Mouse (Mus musculus): ENCODE data around the gene Fbxl18. TPM values are rescaled to one million over a fixed set of nuclear protein-coding genes. Genes with fewer than 3 reads are reported as not detected.

The Fbxl18 gene
- 14.1 and 16.1 TPM in 2 replicates for polyA plus RNA-seq (2015; fragmentation: Nextera tagmentation; extraction: Ambion mirVana)

DNA sequence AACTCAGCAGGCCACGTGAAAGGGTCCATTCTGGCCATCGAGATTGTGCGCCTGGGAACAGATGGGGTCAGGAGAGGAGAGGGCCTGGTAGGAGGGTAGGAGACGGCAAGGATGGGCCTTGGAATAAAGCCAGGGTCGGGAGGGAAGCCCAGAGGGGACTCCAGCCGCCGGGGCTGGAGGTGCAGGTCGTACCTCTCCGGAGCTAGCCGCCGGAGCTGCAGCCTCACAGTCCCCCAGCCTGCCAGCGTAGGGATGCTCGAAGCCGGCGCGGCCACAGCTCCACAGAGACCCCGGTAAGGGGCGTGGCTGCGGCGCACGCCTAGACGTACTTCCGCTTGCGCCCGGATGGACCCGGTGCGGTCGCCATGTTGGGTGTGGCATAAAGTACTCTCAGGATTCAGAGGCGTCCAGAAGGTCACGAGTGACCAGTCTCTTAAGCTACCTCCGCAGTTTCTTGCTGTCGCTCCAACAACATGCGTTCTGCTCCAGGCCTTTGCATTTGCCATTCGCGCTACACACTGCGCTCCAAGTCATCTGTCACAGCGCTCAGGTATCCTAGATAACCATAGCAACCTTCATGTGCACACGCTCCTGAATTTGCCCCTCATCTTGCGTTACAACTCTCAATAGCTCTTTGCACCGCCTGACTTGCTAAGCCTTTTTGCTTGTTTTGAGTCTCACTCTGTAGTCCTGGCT lies at the start of gene Fbxl18:
Gene Fbxl18, minus strand, starts transcription at position 504 of the 696 bp plus-strand sequence.
- H3K4me3 ChIP-seq = peak within 1 kb of the TSS; percentile 85
- ATAC-seq (ENCODE audit: low FRiP score, low read depth) = peak; percentile 95
- peaks cover 17% of the 10 kb centered on the region for H3K36me3 ChIP-seq
- peak within 1 kb of the TSS; percentile 52; the same call in 1 of the 2 replicates for H3K27ac ChIP-seq
- H3K4me2 ChIP-seq (replicated peaks) = peak within 1 kb of the TSS; percentile 95
- H3K27me3 ChIP-seq = no peaks in the 10 kb centered on the region
- H3K4me1 ChIP-seq = peaks cover 19% of the 10 kb centered on the region
- H3K9ac ChIP-seq = peak within 1 kb of the TSS; percentile 85
- WGBS = under 1% methylated on average over 40 of the region's 40 CpGs
- H3K9me3 ChIP-seq = no peaks in the 10 kb centered on the region

DNA sequence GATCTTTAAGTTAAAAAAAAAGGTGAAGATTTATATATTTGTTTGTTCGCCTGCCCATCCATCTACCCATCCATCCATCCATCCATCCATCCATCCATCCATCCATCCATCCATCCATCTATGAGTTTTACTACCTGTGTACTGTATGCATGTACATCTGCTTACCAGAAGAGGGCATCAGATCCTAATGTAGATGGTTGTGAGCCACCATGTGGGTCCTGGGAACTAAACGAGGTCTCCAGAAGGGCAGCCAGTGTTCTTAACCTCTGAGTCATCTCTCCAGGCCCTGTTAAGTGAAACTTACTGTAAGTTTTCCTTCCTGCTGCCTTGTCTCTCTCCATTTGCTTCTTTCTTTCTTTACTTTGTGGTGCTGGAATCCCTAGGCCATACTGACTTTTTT lies 45.2 kb upstream of the Fbxl18 start:
- H3K4me3 ChIP-seq = no peak overlapping the region
- no peaks in the 10 kb centered on the region for H3K36me3 ChIP-seq
- 65% methylated on average over 2 of the region's 2 CpGs for WGBS
- no peaks in the 10 kb centered on the region for H3K27me3 ChIP-seq
- 0 out of 2 replicates have a peak, but pooled peaks cover 4% of the 10 kb centered on the region for H3K9me3 ChIP-seq
- no peak overlapping the region for H3K9ac ChIP-seq
- no peak for ATAC-seq (ENCODE audit: low FRiP score, low read depth)
- H3K4me1 ChIP-seq = peaks cover 9% of the 10 kb centered on the region
- no peak overlapping the region for H3K4me2 ChIP-seq (replicated peaks)
- H3K27ac ChIP-seq = no peak overlapping the region

DNA sequence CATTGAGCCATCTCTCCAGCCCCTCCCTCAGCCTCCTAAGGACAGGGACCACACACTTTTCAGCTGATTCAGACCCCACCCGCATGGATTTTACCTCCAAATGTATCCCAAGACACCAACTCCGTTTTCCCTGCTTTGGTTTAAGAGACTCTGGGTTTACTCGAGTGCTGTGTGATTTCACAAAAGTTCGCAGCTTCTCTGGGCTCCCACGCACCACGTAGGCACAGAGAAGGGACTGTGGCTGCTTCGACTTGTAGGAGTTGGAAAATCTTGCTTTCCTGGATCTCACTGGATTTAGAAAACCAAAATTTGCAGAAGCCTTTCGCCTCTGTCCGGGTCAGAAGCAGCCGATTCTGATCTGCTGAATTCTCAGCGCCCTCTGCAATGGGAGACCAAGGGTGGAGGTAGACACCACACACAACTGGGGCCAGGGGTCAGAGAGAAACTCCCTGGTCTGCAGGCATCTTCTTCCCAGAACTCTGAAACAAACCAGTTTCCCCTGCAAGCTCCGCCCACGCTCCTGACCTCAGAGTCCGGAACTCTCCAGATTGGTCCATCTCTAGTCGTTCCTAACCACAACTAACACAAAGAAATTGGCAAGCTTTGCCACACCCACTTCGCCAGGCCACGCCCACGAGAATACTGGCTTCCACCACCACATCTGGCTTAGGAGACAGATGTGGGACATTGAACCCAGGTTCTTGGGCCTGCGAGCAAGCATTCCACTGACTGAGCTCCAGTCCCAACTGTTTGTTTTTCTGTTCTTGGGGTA lies 42.9 kb upstream of the Fbxl18 start:
- 0 out of 2 replicates have a peak, but pooled peaks have one; percentile 37 for ATAC-seq (ENCODE audit: low FRiP score, low read depth)
- 0 out of 2 replicates have a peak, but pooled peaks cover 4% of the 10 kb centered on the region for H3K9me3 ChIP-seq
- no peaks in the 10 kb centered on the region for H3K27me3 ChIP-seq
- whole genome bisulfite sequencing = 33% methylated on average over 19 of the region's 19 CpGs
- H3K36me3 ChIP-seq = no peaks in the 10 kb centered on the region
- H3K4me1 ChIP-seq = peaks cover 9% of the 10 kb centered on the region
- no peak overlapping the region for H3K27ac ChIP-seq
- peak overlapping the region; percentile 35 for H3K4me2 ChIP-seq (replicated peaks)
- no peak overlapping the region for H3K4me3 ChIP-seq
- 0 out of 2 replicates have a peak overlapping the region, but pooled peaks have one; percentile 35 for H3K9ac ChIP-seq

DNA sequence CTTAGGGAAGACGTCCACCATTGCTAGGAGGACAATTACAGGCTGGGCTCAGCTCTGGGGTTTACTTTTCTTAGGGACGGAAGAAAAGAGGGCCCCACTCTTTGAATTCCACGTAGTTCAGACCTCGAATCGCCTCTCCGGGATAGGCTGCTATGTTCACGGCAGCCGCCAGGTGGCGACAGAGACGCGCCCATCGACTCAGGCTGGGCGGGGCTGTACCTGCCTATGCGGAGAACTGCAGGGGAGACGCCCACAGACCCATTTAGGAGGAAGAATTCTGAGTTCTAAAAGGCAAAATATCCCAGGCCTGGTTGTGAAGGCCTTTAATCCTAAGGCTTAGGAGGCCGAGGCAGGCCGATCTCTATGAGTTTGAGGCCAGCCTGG lies 41.1 kb upstream of the Fbxl18 start:
- WGBS = 4% methylated on average over 17 of the region's 17 CpGs
- Histone ChIP-seq H3K9ac (peak overlapping the region; percentile 57; the same call in 1 of the 2 replicates), H3K36me3 (no peaks in the 10 kb centered on the region), H3K4me2 (replicated peaks) (peak overlapping the region; percentile 51), H3K4me1 (peaks cover 19% of the 10 kb centered on the region), H3K27me3 (no peaks in the 10 kb centered on the region), H3K27ac (no peak overlapping the region), H3K9me3 (0 out of 2 replicates have a peak, but pooled peaks cover 4% of the 10 kb centered on the region), H3K4me3 (peak overlapping the region; percentile 7)
- 0 out of 2 replicates have a peak, but pooled peaks have one; percentile 41 for ATAC-seq (ENCODE audit: low FRiP score, low read depth)

DNA sequence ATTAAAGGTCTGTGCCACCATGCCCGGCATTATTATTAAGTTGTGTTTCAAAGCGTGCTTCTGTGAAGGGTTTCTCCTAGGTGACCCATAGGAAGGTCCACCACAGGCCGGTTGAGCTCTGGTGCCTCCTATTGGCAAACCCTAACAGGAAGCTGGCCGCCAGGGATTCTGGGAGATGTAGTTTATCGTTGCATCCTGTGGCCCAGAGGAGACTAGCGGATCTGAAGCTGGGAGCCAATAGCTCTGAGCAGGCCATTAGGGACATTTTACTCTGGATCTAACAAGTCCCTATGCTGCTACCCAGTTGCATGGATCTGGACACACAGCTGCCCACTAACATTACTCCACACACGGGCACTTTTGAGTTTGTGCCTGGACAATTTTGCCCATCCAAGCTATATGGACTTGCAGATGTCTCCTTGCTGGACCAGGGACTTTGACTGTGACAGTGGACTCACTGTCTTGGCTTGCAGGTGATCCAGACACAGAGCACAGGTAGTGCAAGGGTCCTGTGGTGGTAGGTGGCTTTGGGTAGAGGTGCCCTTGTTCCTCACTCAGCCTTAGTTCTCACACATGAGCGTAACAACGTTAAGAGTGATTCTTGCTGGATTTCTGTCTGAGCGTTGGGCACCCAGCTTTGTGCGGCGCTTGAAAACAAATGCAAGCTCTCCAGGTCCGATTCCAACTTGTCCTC lies 40.6 kb upstream of the Fbxl18 start:
- Histone ChIP-seq H3K36me3 (no peaks in the 10 kb centered on the region), H3K4me2 (replicated peaks) (peak overlapping the region; percentile 51), H3K27me3 (no peaks in the 10 kb centered on the region), H3K4me3 (peak overlapping the region; percentile 7), H3K4me1 (peaks cover 19% of the 10 kb centered on the region), H3K9ac (peak overlapping the region; percentile 57; the same call in 1 of the 2 replicates), H3K27ac (no peak overlapping the region), H3K9me3 (0 out of 2 replicates have a peak, but pooled peaks cover 4% of the 10 kb centered on the region)
- WGBS = 22% methylated on average over 13 of the region's 13 CpGs
- peak; percentile 24; the same call in 1 of the 2 replicates for ATAC-seq (ENCODE audit: low FRiP score, low read depth)

DNA sequence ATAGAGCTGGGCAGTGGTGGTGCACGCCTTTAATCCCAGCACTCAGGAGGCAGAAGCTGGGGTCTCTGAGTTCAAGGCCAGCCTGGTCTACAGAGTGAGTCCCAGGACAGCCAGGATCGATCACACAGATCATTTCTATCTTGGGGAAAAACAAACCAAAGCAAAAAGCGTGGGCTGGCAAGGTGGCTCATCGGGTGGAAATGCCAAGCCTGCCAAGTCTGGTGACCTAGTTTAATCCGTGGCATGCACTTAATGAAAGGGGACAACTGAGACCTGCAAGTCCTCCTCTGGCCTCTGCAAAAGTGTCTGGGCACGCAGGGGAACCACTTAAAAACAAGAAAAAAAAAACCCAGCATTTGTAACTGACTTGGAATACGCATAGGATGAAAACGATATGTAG lies 37.5 kb upstream of the Fbxl18 start:
- 78% methylated on average over 8 of the region's 8 CpGs for WGBS
- Histone ChIP-seq H3K9ac (no peak overlapping the region), H3K4me1 (peaks cover 17% of the 10 kb centered on the region), H3K27me3 (no peaks in the 10 kb centered on the region), H3K36me3 (no peaks in the 10 kb centered on the region), H3K27ac (no peak overlapping the region), H3K4me2 (replicated peaks) (no peak overlapping the region), H3K4me3 (no peak overlapping the region), H3K9me3 (no peaks in the 10 kb centered on the region)
- ATAC-seq (ENCODE audit: low FRiP score, low read depth) = no peak

DNA sequence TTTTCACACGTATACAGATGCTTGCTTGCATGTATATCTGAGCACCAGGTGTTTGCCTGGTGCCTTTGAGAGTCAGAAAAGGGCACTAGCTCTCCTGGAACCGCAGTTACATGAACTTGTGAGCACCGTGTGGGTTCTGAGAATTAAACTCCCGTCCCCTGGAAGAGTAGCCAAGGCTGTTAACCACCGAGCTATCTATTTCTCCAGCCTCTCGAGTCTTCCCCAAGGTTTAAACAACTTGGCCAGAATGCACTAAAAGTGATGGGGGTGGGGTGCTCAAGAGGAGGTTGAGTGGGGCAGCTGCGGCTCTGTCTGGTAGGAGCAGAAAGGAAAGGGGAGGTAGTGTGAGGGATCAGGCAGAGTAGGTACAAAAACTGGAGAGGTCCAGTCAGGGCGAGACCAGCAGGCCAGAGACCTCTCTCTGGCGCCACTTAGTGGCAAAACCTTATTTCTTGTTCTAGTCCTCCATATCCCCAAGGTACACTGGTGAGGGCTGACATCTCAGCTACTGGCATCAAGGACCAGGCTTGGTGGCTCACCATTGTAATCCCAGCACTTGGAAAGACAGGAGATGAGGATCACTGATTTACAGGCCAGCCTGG lies 37.0 kb upstream of the Fbxl18 start:
- no peak overlapping the region for H3K27ac ChIP-seq
- WGBS = 20% methylated on average over 9 of the region's 9 CpGs

DNA sequence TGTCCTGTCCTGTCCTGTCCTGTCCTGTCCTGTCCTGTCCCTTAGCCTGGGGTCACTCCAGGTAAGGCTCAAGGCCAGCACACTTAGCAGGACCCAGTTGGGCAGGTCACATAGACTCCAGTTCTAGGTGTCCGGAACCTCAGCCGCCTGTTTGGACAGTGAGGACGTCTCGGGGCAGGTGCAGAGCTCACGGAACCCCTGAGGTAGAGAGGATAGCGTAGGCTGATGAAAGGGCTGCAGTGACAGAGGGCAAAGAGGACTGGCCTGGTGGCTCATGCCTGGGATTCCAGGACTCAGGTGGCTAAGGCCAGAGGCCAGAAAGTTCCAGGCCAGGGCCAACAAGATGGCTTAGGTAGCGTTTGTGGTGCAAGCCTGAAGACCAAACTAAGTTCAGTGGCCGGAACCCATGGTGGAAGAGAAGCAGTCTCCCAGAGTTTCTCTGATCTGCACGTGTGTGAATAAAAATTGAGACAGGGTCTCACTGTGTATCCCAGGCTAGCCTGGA lies 36.1 kb upstream of the Fbxl18 start:
- Histone ChIP-seq H3K27me3 (no peaks in the 10 kb centered on the region), H3K9me3 (no peaks in the 10 kb centered on the region), H3K4me2 (replicated peaks) (no peak overlapping the region), H3K4me3 (no peak overlapping the region), H3K36me3 (no peaks in the 10 kb centered on the region), H3K27ac (no peak overlapping the region), H3K9ac (no peak overlapping the region), H3K4me1 (peaks cover 25% of the 10 kb centered on the region)
- no peak for ATAC-seq (ENCODE audit: low FRiP score, low read depth)
- 86% methylated on average over 9 of the region's 9 CpGs for WGBS

More for the DNA sequence above, 37.0 kb upstream of the Fbxl18 start:
- no peak overlapping the region for H3K4me2 ChIP-seq (replicated peaks)
- no peak overlapping the region for H3K4me3 ChIP-seq
- H3K9ac ChIP-seq = no peak overlapping the region
- H3K4me1 ChIP-seq = peaks cover 17% of the 10 kb centered on the region
- no peaks in the 10 kb centered on the region for H3K36me3 ChIP-seq
- no peaks in the 10 kb centered on the region for H3K9me3 ChIP-seq
- peak; percentile 17; the same call in 1 of the 2 replicates for ATAC-seq (ENCODE audit: low FRiP score, low read depth)
- no peaks in the 10 kb centered on the region for H3K27me3 ChIP-seq

DNA sequence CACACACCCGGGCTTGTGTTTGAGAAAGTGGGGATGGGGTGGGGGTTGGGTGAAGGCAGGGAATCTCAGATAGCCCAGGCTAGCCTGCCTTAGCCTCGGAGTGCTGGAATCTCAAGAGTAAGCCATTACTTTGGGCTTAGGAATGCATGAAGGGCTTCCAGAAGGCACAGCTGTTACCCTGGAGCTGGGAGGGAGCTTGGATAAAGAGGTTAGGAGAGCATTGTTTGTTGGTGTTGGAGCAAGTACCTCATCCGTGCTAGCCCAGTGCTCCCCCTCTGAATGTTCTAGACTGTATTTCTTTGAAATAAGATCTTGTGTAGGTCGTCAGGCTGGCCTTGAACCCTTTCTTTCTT lies 34.2 kb upstream of the Fbxl18 start:
- Histone ChIP-seq H3K4me3 (peak overlapping the region; percentile 47), H3K27me3 (no peaks in the 10 kb centered on the region), H3K27ac (peak overlapping the region; percentile 23; the same call in 1 of the 2 replicates), H3K9ac (peak overlapping the region; percentile 70), H3K36me3 (no peaks in the 10 kb centered on the region), H3K4me1 (peaks cover 27% of the 10 kb centered on the region), H3K9me3 (no peaks in the 10 kb centered on the region), H3K4me2 (replicated peaks) (peak overlapping the region; percentile 71)
- WGBS = 21% methylated on average over 4 of the region's 4 CpGs
- peak; percentile 17; the same call in 1 of the 2 replicates for ATAC-seq (ENCODE audit: low FRiP score, low read depth)

DNA sequence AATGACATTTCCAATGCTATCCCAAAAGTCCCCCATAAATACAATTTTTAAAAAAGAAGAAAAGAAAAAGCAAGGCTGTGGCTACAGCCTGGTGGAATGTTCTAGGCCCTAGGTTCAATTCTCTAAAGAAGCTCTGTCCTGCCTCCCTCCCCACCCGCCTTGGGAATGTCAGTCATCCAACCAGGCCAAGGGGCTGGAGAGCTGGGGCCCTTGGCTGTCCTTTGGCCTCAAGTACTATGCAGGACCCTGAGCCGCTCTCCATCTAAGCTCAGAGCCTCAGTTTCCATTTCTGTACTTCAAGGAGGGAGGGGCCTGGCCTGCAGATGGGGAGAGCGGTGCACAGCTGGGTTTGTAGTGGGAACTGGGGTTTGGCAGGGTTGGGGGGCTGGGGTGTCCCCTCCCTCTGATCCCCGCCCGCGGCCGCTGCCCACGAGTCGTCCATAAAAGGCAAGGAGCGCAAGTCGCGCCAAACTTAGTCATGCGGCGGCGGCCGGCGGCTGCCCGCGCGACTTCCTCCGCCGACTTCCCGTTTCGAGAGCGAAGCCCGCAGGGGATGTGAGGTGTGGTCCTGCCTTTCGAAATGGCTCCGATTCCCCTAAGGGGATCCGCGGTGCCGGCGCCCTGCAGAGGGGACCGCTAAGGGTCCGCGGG lies 33.7 kb upstream of the Fbxl18 start:
- H3K4me2 ChIP-seq (replicated peaks) = peak overlapping the region; percentile 71
- 4% methylated on average over 35 of the region's 35 CpGs for WGBS
- H3K4me3 ChIP-seq = peak overlapping the region; percentile 47
- peaks cover 27% of the 10 kb centered on the region for H3K4me1 ChIP-seq
- no peaks in the 10 kb centered on the region for H3K36me3 ChIP-seq
- peak overlapping the region; percentile 23; the same call in 1 of the 2 replicates for H3K27ac ChIP-seq
- H3K9me3 ChIP-seq = no peaks in the 10 kb centered on the region
- H3K27me3 ChIP-seq = no peaks in the 10 kb centered on the region
- ATAC-seq (ENCODE audit: low FRiP score, low read depth) = peak; percentile 34; the same call in 1 of the 2 replicates
- H3K9ac ChIP-seq = peak overlapping the region; percentile 70
